Mouse (Mus musculus) right cerebral cortex, postnatal 10 days (tissue): ENCODE results near the gene 2410131K14Rik.

Experiments used
- DNase-seq, 2 experiments: peaks; one replicate each; pipeline ENCODE4 v3.0.0; 2021; ENCODE audit warnings: low spot score in 2 of 2

Gene 2410131K14Rik

DNA sequence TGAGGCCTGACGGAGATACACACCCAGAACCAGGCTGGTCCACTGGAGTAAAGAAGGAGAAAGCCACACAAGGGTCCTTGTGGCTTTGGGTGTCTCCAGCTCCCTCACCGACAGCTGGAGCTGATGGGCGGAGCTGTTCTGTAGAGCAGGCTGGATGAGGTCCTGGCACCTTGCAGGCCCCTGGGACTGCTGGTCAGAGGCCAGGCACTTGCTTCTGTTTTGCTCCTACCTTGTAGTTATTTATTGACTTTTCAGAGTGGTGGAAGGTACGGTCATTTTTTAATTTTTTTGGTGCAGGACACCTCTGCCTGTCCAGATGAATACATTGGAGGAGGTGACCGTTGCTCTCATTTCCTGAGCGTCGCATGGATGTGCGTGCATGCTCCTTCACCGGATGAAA, 16.2 kb downstream of the 2410131K14Rik start:
- no peak for DNase-seq

DNA sequence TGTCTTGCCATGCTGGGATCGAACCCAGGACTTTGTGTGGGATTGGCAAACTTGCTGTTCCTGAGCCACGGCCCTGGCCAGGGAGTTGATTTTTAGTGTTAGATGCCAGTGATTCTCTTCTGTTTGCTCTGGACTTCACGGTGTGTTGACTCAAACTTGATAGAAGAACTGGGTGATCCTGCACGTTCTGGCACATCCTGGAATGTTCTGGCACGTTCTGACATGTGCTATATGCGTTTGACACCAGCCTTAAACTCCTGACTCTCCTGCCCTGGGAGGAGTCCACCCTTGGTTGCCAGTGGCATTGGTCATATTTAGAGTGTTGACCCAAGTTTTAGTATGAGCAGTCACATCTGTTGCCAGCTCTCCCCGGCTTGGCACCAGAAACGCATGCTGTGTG, 17.4 kb downstream of the 2410131K14Rik start:
- no peak for DNase-seq

- no peak for DNase-seq
These were observed 19.3 kb downstream of the 2410131K14Rik start for GRCm38 (mm10) chr5:118264279-118264678.

- no peak for DNase-seq
These were observed 20.3 kb downstream of the 2410131K14Rik start for GRCm38 (mm10) chr5:118265366-118265765.

DNA sequence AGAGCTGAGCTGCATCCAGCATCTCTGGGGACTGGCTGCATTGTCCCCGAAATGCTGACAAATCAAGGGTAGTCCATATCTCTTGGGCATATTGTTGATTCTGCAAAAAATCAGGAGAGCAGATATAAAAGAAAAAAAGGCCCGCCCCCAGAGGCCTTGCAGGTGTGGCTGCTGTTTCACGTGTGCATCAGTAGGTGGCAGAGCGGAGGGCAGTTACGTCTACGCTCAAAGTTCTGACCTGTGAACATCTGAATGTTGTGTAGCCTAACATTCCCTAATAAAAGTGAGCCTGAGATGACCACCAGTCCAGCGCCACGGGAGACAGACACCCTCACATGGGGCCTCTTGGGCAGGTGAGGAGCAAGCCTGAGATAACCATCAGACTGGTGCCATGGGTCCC, 21.3 kb downstream of the 2410131K14Rik start:
- DNase-seq = no peak

DNA sequence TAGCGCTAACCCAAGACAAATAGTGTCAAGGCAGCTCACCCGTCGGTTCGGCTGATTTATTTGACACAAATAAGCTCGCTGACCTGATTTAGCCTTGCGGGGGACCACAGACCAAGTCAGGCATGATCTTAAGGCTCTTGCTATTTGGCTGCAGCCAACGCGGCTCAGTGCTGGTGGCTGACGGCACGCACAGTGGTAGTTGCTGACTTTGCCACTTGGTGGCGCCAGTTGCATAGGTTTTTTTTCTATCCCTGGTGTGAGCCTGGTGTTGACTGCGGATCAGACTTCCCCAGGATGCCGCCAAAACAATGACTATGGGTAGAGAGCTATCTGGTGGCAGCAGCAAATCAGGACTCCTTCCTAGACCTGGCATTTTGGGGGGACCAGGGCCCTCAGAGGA, 24.0 kb downstream of the 2410131K14Rik start:
- DNase-seq = peak; percentile 89 to 93

- DNase-seq = no peak
These were observed 26.6 kb downstream of the 2410131K14Rik start for GRCm38 (mm10) chr5:118271449-118272110.

- DNase-seq = no peak
These were observed 28.4 kb downstream of the 2410131K14Rik start for GRCm38 (mm10) chr5:118273446-118273845.

- peak; percentile 66 to 78 for DNase-seq
These were observed 29.5 kb downstream of the 2410131K14Rik start for GRCm38 (mm10) chr5:118274546-118274945.

DNA sequence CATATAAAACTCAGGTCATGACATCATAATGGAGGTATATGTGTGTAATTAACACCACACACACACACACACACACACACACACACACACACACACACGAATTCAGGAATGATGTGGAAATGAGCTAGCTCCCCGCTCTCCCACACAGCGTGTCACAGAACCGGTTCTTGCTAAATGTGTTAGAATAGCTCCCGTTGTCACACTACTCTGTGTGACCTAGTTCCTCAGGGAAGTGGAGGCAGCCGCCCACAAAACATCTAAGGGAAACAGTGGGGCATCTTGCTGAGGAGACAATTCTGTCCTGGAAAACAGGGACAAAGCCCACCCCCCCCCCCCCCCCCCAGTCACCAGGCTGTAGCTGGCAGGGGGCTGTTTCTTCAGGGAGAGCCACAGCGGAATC, 31.3 kb downstream of the 2410131K14Rik start:
- DNase-seq = peak; percentile 64 to 71

DNA sequence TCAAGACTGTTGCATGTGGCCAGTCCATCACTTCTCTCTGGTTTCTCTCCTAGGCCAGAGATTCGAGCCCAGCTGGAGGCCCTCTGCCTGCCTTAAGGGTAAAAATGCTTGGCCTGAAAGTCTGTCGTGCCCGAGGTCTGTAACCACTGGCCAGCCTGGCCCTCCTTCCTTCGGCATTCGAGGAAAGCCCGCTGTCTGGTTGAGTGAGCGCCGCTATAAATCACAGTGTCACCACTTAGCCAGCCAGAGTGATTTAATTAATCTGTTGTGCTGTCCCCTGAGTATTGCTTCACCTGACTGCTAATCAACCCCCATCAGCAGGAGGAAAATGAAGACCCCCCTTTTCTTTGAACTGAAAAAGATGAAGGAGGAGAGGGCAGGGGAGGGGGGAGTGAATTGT, 31.7 kb downstream of the 2410131K14Rik start:
- no peak for DNase-seq

GRCm38 (mm10) chr5:118277741-118278495, 32.9 kb downstream of the 2410131K14Rik start:
- no peak for DNase-seq

DNA sequence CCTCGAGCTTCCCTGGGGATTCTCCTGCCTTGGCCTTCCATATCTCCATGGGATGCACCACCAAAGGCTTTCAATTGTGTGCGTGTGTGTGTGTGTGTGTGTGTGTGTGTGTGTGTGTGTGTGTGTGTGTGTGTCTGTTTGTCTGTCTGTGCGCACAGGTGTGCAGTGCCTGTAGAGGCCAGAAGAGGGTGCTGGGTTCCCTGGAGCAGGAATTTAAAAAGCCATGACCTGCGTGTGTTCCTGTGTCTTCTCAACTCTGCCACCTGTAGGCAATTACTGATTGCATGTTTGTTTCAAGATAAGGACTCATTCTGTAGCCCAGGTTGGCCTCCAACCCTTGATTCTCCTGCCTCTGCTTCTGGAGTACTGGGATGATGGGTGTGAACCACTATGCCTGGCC, 46.4 kb downstream of the 2410131K14Rik start:
- DNase-seq = no peak

GRCm38 (mm10) chr5:118292476-118292875, 47.4 kb downstream of the 2410131K14Rik start:
- no peak for DNase-seq

DNA sequence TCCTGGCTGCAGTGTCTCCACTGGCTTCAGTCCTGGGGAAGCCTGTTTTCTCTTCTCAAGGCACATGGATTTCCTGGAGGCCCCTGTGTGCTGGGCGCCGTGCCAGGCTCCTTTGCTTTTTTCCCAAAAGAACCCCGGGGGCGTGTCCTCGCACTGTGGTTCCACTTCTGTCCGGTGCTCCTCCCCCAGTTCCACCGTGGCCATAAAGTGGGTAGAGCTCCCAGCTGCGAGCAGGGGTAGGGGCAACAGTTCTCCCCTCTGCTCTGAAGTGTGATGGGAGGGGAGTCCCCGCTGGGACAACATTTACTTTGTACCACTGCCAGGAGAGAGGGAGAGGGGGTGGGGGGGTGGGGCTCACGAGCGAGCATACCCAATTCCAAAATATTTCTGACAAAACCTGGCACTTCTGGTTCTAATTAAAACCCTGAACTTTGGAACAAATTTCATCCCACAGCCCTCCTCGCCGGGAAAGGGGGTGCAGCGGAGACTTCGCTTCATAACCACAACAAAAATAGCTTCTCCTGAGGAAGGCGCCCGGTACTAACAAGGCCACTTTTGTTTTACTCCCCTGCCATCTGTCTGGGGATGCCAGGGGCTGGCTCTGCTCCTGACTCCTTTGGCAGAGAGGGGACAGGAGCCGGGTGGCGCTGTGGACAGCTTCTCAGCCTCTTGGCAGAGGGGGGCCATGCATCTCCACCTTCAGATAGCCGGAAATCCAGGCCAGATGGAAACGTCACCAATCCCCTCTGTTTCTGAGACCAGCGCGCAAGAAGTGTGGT, 49.2 kb downstream of the 2410131K14Rik start:
- peak; percentile 93 to 95 for DNase-seq

- DNase-seq = no peak
These were observed 49.8 kb downstream of the 2410131K14Rik start for GRCm38 (mm10) chr5:118294865-118295258.

DNA sequence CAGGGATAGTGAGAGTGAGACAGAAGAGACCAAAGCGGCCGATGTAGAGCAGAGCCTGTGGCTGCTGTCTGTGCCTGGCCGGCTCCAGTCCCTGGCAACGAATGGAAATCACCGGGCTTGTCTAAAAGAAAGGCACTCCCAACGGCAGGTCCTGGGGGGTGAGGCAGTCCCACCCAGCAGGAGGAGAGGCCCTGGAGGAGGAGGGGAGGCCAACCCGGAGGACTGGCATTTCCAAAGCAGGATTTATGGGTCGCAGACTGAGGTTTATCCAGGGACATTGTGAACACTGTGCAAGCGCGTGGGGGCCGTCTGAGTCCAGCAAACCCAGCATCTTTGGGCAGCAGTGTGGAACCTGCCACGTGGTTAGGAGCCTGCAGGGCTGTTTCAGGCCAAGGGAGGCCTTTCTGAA, 52.3 kb downstream of the 2410131K14Rik start:
- peak in 1 of 2 experiments; percentile 50 for DNase-seq

DNA sequence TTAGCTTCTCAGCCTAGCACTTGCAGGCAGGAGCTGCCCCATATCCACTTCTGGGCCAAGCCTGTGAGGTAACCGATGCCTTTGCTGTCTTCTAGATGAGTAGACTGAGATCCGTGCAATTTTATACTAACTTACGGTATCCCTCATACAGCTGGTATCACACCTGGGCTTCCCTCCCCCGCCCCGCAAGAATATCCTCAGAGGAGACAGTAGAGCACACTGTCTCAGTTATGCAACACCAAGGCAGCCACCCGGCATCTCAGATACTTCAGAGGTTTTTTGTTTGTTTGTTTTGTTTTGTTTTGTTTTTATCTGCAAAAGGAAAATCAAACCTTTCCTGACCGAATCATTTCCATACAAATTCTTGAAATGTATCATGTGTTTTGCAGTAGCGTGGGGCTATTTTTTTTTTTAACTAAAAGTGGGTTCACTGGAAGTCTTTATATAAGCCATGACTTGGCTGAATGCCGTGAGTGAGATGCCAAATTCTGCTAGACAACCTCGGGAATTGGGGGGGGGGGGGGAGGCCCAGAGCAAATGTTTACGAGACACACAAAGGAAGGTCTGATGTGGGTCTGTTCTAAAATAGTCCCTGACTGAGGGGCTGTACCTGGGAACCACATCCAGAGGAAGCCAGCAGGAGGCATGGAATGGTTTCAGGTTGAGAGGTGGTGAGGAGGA, 54.8 kb downstream of the 2410131K14Rik start:
- no peak for DNase-seq

- DNase-seq = no peak
These were observed 57.6 kb downstream of the 2410131K14Rik start for GRCm38 (mm10) chr5:118302466-118303155.

- no peak for DNase-seq
These were observed 60.1 kb downstream of the 2410131K14Rik start for GRCm38 (mm10) chr5:118304970-118305618.

DNA sequence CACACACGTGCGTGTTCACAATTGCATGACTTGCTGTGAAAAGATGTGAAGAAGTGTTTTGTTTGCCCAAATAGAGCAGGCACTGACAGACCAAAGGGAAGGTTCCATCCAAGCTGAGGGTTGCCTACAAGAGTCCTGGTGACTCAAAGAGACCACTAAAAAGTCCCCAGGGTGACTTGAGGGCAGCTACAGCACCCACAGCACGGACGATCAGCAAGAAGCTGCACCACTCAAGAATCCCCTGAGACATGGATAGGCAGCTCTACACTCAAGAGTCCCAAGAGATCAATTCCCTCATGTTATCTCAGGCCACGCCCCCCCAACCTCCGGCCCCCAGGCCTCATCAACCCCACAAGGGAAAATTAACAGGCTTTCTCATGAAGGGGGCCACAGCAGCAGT, 65.4 kb downstream of the 2410131K14Rik start:
- no peak for DNase-seq
